Mouse (Mus musculus) hindbrain, embryonic 10.5 days (tissue): Measurements from ENCODE around the gene Kynu. TPM values are rescaled to one million over a fixed set of nuclear protein-coding genes. Genes with fewer than 3 reads are reported as not detected.
A peak's percentile ranks its signal among the peaks of the same experiment; 100 is the strongest.

ENCODE experiments used
- DNase-seq: peaks from one replicate; pipeline ENCODE4 v3.0.0-alpha.2; 2017; ENCODE audit warnings: low spot score
- H3K27ac ChIP-seq: fragments of 300-500 bp; sonication (generic); 2 replicates; pipeline ENCODE4 v1.5.1; 2016; ENCODE audit warnings: mild to moderate bottlenecking, moderate library complexity
- H3K27me3 ChIP-seq: fragments of 300-500 bp; sonication (generic); 2 replicates; pipeline ENCODE4 v1.6.1; 2016; ENCODE audit warnings: mild to moderate bottlenecking; ENCODE audit not compliant: poor library complexity, insufficient read depth, severe bottlenecking
- H3K36me3 ChIP-seq: fragments of 300-500 bp; sonication (generic); 2 replicates; pipeline ENCODE4 v1.6.1; 2016; ENCODE audit warnings: mild to moderate bottlenecking, moderate library complexity
- H3K4me1 ChIP-seq: fragments of 300-500 bp; sonication (generic); replicated peaks from 2 replicates; pipeline ENCODE4 v1.6.1; 2016; ENCODE audit warnings: mild to moderate bottlenecking
- H3K4me3 ChIP-seq: fragments of 300-500 bp; sonication (generic); 2 replicates; pipeline ENCODE4 v1.5.1; 2016; ENCODE audit warnings: mild to moderate bottlenecking, moderate library complexity
- H3K9me3 ChIP-seq: fragments of 300-500 bp; sonication (generic); 2 replicates; pipeline ENCODE4 v1.6.1; 2016; ENCODE audit warnings: mild to moderate bottlenecking, moderate library complexity
- WGBS: fragments of 180-500 bp; shearing (Covaris S2); methylation state at CpG from one replicate; pipeline ENCODE4 v1.1.7; 2016; 5-methylcytosine and 5-hydroxymethylcytosine counted together
- polyA plus RNA-seq: library from polyadenylated mRNA; unstranded; fragments of >200 nt; fragmentation: Nextera tagmentation; extraction: Ambion mirVana; gene quantifications from 2 replicates; pipeline ENCODE4 v1.2.1, GENCODE M21; 2016

Kynu gene
- polyA plus RNA-seq, 1 experiment from 2014 or later, result 1.0 TPM

DNA sequence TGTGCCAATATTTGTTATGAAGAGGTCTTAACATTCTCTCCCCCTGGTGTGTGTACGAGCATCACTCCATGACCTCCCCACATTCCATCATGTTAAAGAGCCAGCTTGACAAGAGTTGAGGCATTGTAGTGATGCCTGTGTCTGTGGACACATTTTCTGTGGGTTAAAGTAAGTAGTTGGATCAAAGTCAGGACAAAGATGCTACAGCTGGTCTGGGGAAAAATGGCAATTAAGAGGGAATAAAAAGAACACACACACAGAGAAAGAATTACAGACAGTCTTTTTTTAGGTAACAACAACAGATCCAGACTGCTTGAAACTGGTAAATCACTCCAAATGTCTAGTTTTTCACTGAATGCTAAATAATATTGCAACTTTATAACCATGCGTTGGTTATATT, 135.3 kb downstream of the Kynu start:
- WGBS, result 80% methylated on average over 2 of the region's 2 CpGs
- Histone ChIP-seq H3K9me3 (no peaks in the 10 kb centered on the region), H3K27me3 (no peaks in the 10 kb centered on the region), H3K36me3 (no peaks in the 10 kb centered on the region), H3K4me1 (no peaks in the 10 kb centered on the region), H3K4me3 (no peak overlapping the region), H3K27ac (no peak overlapping the region)
- DNase-seq, result no peak

DNA sequence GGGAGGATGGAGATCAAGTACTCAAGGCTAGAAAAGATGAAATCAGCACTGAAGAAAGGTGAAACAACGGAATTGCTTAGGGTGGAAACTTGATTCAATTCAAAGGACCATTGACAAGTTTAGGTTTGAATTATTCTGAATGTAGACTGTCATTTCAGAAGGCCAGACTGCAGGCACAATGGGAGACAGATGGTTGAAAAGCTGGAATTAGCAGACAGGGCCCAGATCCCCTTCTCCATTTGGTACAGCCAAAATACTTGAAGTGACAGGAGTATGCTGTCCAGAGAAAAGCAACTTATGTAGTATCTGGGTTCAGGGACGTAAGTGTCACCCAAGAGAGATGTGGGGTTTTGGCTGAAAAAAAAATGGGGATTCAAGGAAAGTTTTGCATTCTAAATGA, 136.2 kb downstream of the Kynu start:
- no peaks in the 10 kb centered on the region for H3K9me3 ChIP-seq
- no peak overlapping the region for H3K27ac ChIP-seq
- no peak for DNase-seq
- H3K27me3 ChIP-seq, result no peaks in the 10 kb centered on the region
- H3K36me3 ChIP-seq, result no peaks in the 10 kb centered on the region
- 89% methylated on average over 2 of the region's 2 CpGs for WGBS
- H3K4me1 ChIP-seq, result no peaks in the 10 kb centered on the region
- H3K4me3 ChIP-seq, result no peak overlapping the region

DNA sequence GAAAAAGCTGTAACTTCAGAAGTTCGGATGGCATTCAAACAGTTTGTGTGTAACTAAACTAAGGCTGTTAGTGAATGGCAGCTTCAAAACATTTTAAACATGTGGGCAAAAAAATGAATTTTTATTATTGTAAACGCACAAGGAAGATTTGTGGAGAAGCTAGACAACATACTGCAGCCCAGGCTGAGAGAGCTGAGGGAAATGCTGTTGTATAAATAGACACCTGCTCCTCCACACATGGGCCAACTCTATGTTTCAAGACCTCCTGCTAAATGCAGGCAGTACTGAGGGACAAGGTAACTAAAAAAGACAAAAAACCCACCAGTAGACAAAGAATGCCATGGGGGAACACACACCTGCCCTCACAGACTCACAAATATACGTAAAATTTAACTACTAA, 140.5 kb downstream of the Kynu start:
- H3K9me3 ChIP-seq, result no peaks in the 10 kb centered on the region
- no peaks in the 10 kb centered on the region for H3K27me3 ChIP-seq
- H3K4me3 ChIP-seq, result no peak overlapping the region
- no peaks in the 10 kb centered on the region for H3K4me1 ChIP-seq
- no peaks in the 10 kb centered on the region for H3K36me3 ChIP-seq
- H3K27ac ChIP-seq, result no peak overlapping the region
- WGBS, result 88% methylated on average over 3 of the region's 3 CpGs
- no peak for DNase-seq

DNA sequence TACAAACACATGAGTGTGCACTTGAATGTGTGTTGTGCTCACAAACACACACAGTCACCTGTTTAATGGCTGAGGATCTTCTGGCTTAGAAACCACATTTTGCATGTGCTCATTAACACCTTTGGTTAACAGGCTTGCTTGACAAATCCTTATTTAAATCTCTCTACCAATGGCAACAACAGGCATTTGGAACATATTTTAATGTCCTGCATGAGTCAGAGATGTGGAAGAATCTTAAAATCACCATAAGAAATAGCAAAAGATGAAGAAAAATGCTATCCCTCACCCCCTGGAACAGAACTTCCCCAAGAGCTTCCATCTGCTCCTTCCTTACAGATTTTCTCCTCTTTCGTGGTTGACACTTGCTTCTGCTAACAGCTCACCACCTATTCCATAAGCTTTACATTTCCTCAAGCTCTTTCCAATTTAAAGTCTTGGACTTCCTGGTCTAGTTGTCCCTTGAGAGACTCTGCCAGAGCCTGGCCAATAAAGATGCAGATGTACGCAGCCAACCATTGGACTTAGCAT, 157.5 kb downstream of the Kynu start:
- no peaks in the 10 kb centered on the region for H3K36me3 ChIP-seq
- DNase-seq, result no peak
- WGBS, result 87% methylated on average over 2 of the region's 2 CpGs
- H3K9me3 ChIP-seq, result no peaks in the 10 kb centered on the region
- no peaks in the 10 kb centered on the region for H3K27me3 ChIP-seq
- no peaks in the 10 kb centered on the region for H3K4me1 ChIP-seq
- H3K4me3 ChIP-seq, result no peak overlapping the region
- no peak overlapping the region for H3K27ac ChIP-seq

DNA sequence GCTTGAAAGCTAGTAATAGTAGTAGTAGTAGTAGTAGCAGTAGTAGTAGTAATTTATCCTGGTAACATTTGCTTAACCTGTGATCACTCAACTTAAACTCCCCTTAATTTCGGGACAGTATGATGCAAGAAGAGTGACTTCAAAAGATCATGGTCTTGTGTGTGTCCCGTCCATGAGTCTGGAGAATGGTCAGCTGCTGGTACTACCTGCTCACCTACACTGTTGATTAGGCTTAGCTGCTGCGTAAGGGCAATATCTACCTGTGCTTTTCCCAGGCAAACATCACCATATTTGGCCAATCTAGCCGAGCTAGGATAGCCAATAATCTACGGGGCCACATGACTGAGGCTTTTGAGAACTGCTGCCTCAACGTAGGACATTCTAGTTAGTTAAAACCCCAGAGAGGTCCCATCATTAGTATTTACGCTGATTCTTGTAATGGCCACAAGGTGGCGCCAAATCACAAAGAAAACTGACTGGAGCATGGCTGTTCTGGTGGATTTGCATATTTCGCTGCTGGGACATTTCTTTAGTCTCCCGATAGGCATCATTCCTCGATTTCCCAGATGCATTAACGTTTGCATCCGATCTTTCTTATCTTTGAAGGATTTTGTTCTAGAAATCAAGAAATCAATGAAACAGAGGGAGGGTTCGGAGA, 167.4 kb downstream of the Kynu start:
- WGBS, result 23% methylated on average over 14 of the region's 14 CpGs
- Histone ChIP-seq H3K4me1 (peaks cover 3% of the 10 kb centered on the region; the same call in 1 of the 2 replicates), H3K27me3 (no peaks in the 10 kb centered on the region; the same call in 1 of the 2 replicates), H3K27ac (peak overlapping the region; percentile 50; the same call in 1 of the 2 replicates), H3K36me3 (no peaks in the 10 kb centered on the region), H3K4me3 (peak overlapping the region; percentile 35), H3K9me3 (no peaks in the 10 kb centered on the region)
- DNase-seq, result peak; percentile 69

DNA sequence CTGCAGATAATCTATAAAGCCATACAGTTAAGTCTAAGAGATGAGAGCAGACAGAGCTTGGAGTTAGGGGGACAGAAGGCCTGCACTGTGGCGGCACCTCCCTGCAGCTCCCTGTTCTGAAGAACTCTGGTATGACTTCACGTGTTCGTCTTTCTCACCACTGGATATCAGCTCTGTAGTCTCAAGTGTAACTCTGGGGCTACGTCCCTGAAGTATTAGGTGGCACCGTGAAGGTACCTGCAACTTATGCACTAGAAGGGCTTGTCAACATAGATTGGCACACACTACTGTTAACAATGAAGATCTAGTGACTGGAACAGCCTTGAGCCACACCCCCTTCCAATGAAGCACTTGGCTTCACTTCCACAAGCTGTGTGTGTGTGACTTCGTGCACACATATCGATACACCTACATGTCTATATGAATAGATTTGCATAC, 168.0 kb downstream of the Kynu start:
- no peaks in the 10 kb centered on the region for H3K36me3 ChIP-seq
- peak overlapping the region; percentile 35 for H3K4me3 ChIP-seq
- H3K9me3 ChIP-seq, result no peaks in the 10 kb centered on the region
- 62% methylated on average over 7 of the region's 7 CpGs for WGBS
- peaks cover 3% of the 10 kb centered on the region; the same call in 1 of the 2 replicates for H3K4me1 ChIP-seq
- peak; percentile 21 for DNase-seq
- no peaks in the 10 kb centered on the region; the same call in 1 of the 2 replicates for H3K27me3 ChIP-seq
- peak overlapping the region; percentile 50; the same call in 1 of the 2 replicates for H3K27ac ChIP-seq

DNA sequence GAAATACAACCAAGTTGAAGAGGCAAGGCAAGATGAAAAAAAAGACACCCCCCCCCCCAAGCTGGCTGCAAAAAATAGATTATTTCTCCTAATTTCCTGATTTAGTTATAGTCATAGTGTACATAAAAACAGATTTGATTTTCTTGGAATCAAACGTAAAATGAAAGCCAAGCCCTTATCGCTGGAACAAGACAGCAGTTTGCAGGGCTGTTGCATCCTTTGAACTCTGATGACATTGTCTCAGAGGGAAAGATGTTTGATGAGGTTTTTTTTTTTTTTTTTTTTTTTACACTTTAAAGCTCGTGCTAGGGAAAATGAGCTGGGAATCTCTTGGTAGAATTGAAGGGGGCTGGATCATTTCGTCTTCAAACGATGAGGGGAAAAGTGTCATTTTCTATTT, 172.1 kb downstream of the Kynu start:
- Histone ChIP-seq H3K4me3 (no peak overlapping the region), H3K27ac (no peak overlapping the region), H3K27me3 (no peaks in the 10 kb centered on the region; the same call in 1 of the 2 replicates), H3K9me3 (no peaks in the 10 kb centered on the region), H3K36me3 (no peaks in the 10 kb centered on the region), H3K4me1 (peaks cover 3% of the 10 kb centered on the region; the same call in 1 of the 2 replicates)
- DNase-seq, result no peak
- 85% methylated on average over 5 of the region's 5 CpGs for WGBS

DNA sequence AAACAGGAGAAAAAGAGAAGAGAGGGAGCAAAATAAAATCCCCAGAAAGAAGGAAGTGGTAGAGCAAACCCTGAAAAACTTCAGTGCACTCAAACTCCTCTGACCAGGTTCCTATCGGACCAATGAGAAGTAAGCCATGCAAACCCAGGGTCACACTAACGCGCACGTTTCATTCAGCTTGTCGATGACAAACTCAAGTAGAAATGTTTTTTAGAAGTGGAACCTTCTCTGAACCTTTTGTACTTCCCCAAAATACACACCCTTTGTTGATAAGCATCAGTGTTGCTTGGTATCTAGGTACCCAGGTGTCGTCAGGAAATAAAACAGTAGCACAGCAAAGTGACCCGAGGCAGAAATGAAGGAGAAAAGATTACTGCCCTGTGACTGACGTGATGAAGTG, 172.6 kb downstream of the Kynu start:
- WGBS, result 88% methylated on average over 8 of the region's 8 CpGs
- Histone ChIP-seq H3K27ac (no peak overlapping the region), H3K9me3 (no peaks in the 10 kb centered on the region), H3K4me1 (peaks cover 3% of the 10 kb centered on the region; the same call in 1 of the 2 replicates), H3K27me3 (no peaks in the 10 kb centered on the region; the same call in 1 of the 2 replicates), H3K4me3 (no peak overlapping the region), H3K36me3 (no peaks in the 10 kb centered on the region)
- DNase-seq, result no peak

DNA sequence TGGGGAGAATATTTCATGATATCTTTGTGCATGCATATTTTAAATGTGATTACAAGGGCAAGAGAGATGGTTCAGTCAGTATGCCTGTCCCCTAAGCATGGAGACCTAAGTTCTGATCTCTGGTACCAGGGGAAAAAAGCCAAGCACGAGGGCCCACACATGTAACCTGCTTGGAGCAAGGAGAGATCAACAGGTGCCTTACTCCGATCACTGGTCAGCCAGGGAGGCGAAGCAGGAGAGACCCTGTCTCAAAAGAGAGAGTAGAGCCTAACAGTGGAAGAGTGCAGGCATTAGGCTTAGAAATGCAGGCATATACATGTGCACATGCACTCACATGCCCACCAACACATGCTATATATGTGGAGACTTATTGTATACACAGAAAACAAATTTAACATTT, 173.7 kb downstream of the Kynu start:
- Histone ChIP-seq H3K4me1 (no peaks in the 10 kb centered on the region), H3K27ac (no peak overlapping the region), H3K27me3 (no peaks in the 10 kb centered on the region; the same call in 1 of the 2 replicates), H3K4me3 (no peak overlapping the region), H3K36me3 (no peaks in the 10 kb centered on the region), H3K9me3 (no peaks in the 10 kb centered on the region)
- WGBS, result 94% methylated on average over 3 of the region's 3 CpGs
- no peak for DNase-seq

Other genes starting within 250 kb of the Kynu start
- 0.72 and 0.97 TPM in 2 replicates for gene Arhgap15, start 193.5 kb downstream of the Kynu start, polyA plus RNA-seq